Mouse (Mus musculus) small intestine, adult 2 months (tissue): ENCODE measurements around the gene Cux2. TPM values are rescaled to one million over a fixed set of nuclear protein-coding genes. Genes with fewer than 3 reads are reported as not detected.
A peak's percentile ranks its signal among the peaks of the same experiment; 100 is the strongest.

ENCODE experiments used
- H3K27ac ChIP-seq: fragments of 200-500 bp; 2 replicates; pipeline ENCODE4 v1.5.1; 2012; ENCODE audit warnings: low read depth, low read length, control low read depth, inconsistent platforms; ENCODE audit not compliant: insufficient read depth
- H3K27me3 ChIP-seq: fragments of 200-500 bp; 2 replicates; pipeline ENCODE4 v1.6.1; 2012; ENCODE audit warnings: mild to moderate bottlenecking, moderate library complexity, low read length, inconsistent platforms; ENCODE audit not compliant: control insufficient read depth, insufficient read depth
- H3K36me3 ChIP-seq: fragments of 200-500 bp; 2 replicates; pipeline ENCODE4 v1.6.1; 2012; ENCODE audit warnings: mild to moderate bottlenecking, low read length, control low read depth, inconsistent platforms; ENCODE audit not compliant: control insufficient read depth, insufficient read depth
- H3K4me1 ChIP-seq: fragments of 200-500 bp; 2 replicates; pipeline ENCODE4 v1.6.1; 2012; ENCODE audit warnings: low read length, inconsistent platforms, mixed read lengths; ENCODE audit not compliant: control insufficient read depth, insufficient read depth, insufficient read length
- H3K4me3 ChIP-seq: fragments of 200-500 bp; 2 replicates; pipeline ENCODE4 v1.5.1; 2012; ENCODE audit warnings: low read depth, mild to moderate bottlenecking, control low read depth, inconsistent platforms, low read length, moderate library complexity
- CTCF ChIP-seq: fragments of 200-500 bp; IDR thresholded peaks from 2 replicates; pipeline ENCODE4 v1.5.1; 2012; ENCODE audit warnings: low read depth, mild to moderate bottlenecking, control low read depth, inconsistent platforms, low read length, moderate library complexity, mixed read lengths; ENCODE audit not compliant: insufficient replicate concordance, insufficient read length; ENCODE audit errors: extremely low read depth
- POLR2A ChIP-seq: fragments of 200-500 bp; IDR thresholded peaks from 2 replicates; pipeline ENCODE4 v1.6.1; 2012; ENCODE audit warnings: low read depth, mild to moderate bottlenecking, control low read depth, inconsistent platforms, low read length, moderate library complexity
- WGBS: fragments of 180-500 bp; shearing (Covaris S2); methylation state at CpG from one replicate; pipeline ENCODE4 v1.1.7; 2018; 5-methylcytosine and 5-hydroxymethylcytosine counted together
- polyA plus RNA-seq: library from polyadenylated mRNA; depleted of rRNA; stranded (reverse); fragments of >200 nt; gene quantifications from 2 replicates; pipeline ENCODE4 v1.2.3, GENCODE M21; 2012; rRNA removed

Gene Cux2
- 1.7 and 2.6 TPM in 2 replicates for polyA plus RNA-seq

DNA sequence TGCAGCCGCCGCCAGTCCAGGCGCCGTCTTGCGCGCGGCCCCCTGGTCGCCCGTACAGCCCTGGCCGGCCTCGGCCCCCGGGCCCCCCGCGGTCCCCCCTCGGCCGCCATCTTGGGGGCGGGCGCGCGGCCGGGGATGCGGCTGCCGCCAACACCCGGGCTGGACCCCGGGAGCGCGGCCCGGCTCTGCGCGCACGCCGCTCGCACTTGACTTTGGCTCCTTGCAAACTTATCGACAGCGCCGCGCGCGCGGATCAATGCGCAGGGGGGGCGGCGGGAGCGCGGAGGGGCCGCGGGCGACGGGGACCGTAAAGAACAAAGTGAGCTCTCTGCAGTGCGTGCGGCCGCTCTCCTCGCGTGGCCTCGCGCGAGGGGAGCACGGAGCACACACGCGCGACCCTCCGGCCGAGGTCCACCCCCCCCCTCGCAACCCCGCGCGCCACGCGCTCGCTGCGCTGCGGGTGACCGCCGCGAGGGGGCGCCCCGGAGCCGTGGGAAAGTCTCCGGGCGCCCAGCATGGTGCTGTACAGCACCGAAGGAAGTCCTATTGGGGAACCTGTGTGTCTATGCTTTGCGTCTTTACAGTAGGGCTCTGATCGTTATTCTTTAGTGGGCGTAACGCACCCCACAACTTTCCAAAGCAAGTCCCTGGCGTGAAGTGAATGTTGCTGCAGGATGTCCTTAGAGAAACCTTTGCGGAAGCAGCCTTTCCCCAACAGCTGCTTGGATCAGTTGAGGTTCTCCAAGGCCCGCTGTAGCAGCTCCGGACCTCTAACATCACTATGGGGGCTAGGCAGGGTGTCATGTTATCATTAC is at the start of gene Cux2:
TSS of gene Cux2 (minus strand) at position 86 of the 815 bp plus-strand sequence.
- TF ChIP-seq CTCF = peak; percentile 74; the same call in 1 of the 2 replicates
- no peak for TF ChIP-seq POLR2A
- WGBS = 1% methylated on average over 90 of the region's 90 CpGs
- H3K27ac ChIP-seq = no peak within 1 kb of the TSS

DNA sequence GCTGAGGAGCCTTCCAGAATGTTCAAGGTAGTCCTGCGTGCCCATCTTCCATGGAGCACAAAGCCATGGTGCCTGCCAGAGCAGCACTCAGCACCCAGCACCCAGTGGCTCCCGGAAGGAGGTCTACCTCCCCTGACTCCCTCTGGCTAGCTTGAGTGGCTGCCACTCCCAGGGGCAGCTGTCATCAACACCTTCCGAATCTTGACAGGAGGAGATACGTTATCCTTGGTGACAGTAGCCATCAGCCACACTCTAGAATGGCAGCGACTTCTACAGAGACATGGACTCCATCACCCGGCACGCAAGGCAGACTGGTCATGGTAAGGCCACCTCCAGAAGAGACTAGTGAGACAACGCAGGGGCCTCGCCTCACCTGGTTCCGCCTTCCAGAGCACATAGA is 44.5 kb upstream of the Cux2 start:
- Histone ChIP-seq H3K36me3 (no peaks in the 10 kb centered on the region), H3K27ac (no peak overlapping the region), H3K27me3 (no peaks in the 10 kb centered on the region; the same call in 1 of the 2 replicates), H3K4me1 (no peaks in the 10 kb centered on the region), H3K4me3 (no peak overlapping the region)
- TF ChIP-seq CTCF (no peak), POLR2A (no peak)
- 84% methylated on average over 10 of the region's 10 CpGs for WGBS

More for the DNA sequence above, at the start of gene Cux2:
- Histone ChIP-seq H3K4me3 (peak within 1 kb of the TSS; percentile 76), H3K36me3 (no peaks in the 10 kb centered on the region), H3K27me3 (peaks cover 31% of the 10 kb centered on the region), H3K4me1 (peaks cover 8% of the 10 kb centered on the region)

DNA sequence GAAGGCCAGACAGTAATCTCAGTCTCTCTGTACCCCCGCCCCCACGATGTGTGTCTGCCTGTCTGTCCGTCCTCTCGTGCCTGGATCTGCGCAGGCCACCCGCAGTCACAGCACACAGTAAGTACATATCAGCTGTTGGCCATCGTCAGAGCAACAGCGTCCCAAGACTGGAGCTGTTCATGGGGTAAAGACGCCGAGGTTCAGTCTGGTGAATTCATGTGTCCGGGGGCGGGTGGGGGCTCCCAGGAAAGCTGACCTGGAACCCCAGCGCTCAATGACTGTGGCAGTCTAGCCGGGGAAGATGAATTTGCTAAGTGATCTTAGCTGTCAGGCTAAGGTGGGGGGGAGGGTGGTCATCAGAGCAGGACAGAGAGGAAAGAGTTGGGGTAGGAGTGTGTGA is 43.8 kb upstream of the Cux2 start:
- H3K4me1 ChIP-seq = no peaks in the 10 kb centered on the region
- TF ChIP-seq CTCF (no peak), POLR2A (no peak)
- no peaks in the 10 kb centered on the region for H3K36me3 ChIP-seq
- H3K27ac ChIP-seq = no peak overlapping the region
- no peak overlapping the region for H3K4me3 ChIP-seq
- H3K27me3 ChIP-seq = no peaks in the 10 kb centered on the region; the same call in 1 of the 2 replicates
- WGBS = 86% methylated on average over 14 of the region's 14 CpGs

DNA sequence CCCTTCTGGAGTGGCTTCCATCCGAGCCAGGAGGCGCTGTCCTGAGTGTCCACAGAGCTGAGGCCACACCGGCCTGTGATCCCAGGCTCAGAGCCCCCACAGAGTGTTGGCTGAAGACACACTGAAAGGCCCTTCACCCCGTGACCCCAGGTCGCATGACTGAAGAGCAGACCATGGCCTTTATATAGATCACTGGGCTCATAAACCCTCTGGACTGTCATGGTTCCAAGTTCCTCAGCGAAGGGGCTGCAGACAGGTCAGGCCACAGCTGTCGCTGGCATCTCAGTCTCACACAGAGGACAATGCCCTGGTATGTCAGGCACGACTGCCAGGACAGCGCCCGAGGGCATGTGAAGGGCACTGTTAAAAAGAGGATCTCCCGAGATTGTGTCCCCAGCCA is 42.9 kb upstream of the Cux2 start:
- H3K4me3 ChIP-seq = no peak overlapping the region
- H3K36me3 ChIP-seq = no peaks in the 10 kb centered on the region
- H3K4me1 ChIP-seq = no peaks in the 10 kb centered on the region
- H3K27ac ChIP-seq = no peak overlapping the region
- WGBS = 82% methylated on average over 11 of the region's 11 CpGs
- TF ChIP-seq POLR2A = no peak
- TF ChIP-seq CTCF = no peak
- H3K27me3 ChIP-seq = no peaks in the 10 kb centered on the region; the same call in 1 of the 2 replicates

GRCm38 (mm10) chr5:122091070-122091469 is 41.2 kb upstream of the Cux2 start:
- 16% methylated on average over 15 of the region's 15 CpGs for WGBS

DNA sequence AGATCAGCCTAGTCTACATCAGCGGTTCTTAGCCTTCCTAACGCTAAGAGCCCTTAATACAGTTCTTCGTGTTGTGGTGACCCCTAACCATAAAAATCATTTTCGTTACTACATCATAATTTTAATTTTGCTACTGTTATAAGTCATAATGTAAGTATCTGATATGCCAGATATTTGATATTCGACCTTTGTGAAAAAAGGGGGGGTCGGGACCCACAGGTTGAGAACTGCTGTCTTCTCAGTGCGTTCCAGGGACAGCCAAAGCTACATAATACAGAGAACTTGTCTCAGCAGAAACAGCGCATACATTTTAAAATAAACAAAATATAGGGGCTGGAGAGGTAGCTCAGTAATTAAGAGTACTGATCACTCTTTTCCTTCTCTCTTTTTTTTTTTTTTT is 39.8 kb upstream of the Cux2 start:
- no peak overlapping the region for H3K4me3 ChIP-seq
- TF ChIP-seq POLR2A (no peak), CTCF (no peak)
- no peaks in the 10 kb centered on the region for H3K27me3 ChIP-seq
- no peaks in the 10 kb centered on the region; the same call in 1 of the 2 replicates for H3K4me1 ChIP-seq
- H3K27ac ChIP-seq = no peak overlapping the region
- 80% methylated on average over 8 of the region's 8 CpGs for WGBS
- H3K36me3 ChIP-seq = no peaks in the 10 kb centered on the region

More at GRCm38 (mm10) chr5:122091070-122091469, 41.2 kb upstream of the Cux2 start:
- H3K4me3 ChIP-seq = no peak overlapping the region
- TF ChIP-seq CTCF = peak; percentile 73
- no peak for TF ChIP-seq POLR2A
- H3K27ac ChIP-seq = no peak overlapping the region
- no peaks in the 10 kb centered on the region for H3K4me1 ChIP-seq
- no peaks in the 10 kb centered on the region for H3K36me3 ChIP-seq
- H3K27me3 ChIP-seq = no peaks in the 10 kb centered on the region; the same call in 1 of the 2 replicates

- H3K27me3 ChIP-seq = no peaks in the 10 kb centered on the region
- no peaks in the 10 kb centered on the region; the same call in 1 of the 2 replicates for H3K4me1 ChIP-seq
- 2% methylated on average over 5 of the region's 5 CpGs for WGBS
- TF ChIP-seq CTCF (peak; percentile 91), POLR2A (no peak)
- H3K27ac ChIP-seq = no peak overlapping the region
- no peak overlapping the region for H3K4me3 ChIP-seq
- H3K36me3 ChIP-seq = no peaks in the 10 kb centered on the region
These were observed 39.0 kb upstream of the Cux2 start for GRCm38 (mm10) chr5:122088917-122089316.
